Mouse (Mus musculus): ENCODE results near the gene Prelp.
"Not testable (repeated sequence)": the region's sequence is repeated elsewhere in the genome, so short reads cannot be mapped to it uniquely, and the experiment has no call there.

Prelp gene

GRCm38 (mm10) chr1:133921304-133921751 is at the start of gene Prelp:
TSS of gene Prelp (minus strand) at chr1:133921414.
- no peak for DNase-seq (ENCODE audit: extremely low spot score, low spot score)

GRCm38 (mm10) chr1:133969427-133969826 is 48.2 kb upstream of the Prelp start:
- DNase-seq (ENCODE audit: extremely low spot score, low spot score), result no peak

DNA sequence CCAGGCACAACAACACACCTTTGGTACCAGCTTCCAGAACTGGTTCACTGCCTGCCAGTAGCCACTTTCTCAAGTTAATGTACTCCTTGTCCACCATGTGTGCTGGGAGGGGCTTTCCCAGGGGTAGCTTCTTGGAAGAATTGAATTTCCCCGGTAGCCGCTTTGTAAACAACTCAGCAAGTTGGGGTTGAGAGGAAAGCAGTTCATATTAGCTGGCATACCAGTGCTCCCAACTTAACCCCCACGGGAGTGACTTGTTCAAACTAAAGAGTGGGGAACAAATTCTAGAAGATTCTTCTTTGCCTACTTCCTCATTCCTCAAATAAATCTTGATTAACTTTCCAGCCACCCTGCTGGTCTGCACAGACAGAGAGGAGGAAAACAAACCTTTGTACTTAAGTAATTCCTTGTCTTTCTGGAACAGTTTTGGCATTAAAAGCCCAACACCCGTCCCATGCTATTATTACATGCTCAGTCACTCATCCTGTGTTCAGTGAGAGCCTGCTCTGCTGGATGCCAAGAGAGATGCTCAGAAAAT is 47.6 kb upstream of the Prelp start:
- DNase-seq (ENCODE audit: extremely low spot score, low spot score), result no peak

- DNase-seq (ENCODE audit: extremely low spot score, low spot score), result no peak
Measured at GRCm38 (mm10) chr1:133967481-133968017, 46.3 kb upstream of the Prelp start.

- no peak for DNase-seq (ENCODE audit: extremely low spot score, low spot score)
Measured at GRCm38 (mm10) chr1:133966044-133966443, 44.8 kb upstream of the Prelp start.

DNA sequence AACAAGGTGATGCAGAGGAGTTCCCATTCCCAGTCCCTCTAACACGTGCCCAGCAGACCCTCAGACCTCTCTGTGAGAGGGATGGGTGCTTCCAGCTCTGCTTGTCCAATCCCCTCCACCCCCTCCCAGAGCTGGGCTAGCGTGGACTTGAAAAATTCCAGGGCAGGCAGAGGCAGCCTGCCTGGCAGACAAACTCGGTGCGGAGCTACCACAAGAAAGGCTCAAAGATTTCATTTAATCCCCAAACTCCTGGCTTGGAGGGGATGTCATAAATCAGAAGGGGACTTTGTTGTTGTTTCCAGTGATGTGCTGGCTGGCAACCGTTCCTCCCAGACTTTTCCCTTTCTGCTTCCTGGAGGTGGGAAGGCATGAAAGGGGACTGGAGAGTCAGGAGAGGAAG is 44.1 kb upstream of the Prelp start:
- DNase-seq (ENCODE audit: extremely low spot score, low spot score), result no peak

GRCm38 (mm10) chr1:133964742-133965141 is 43.5 kb upstream of the Prelp start:
- DNase-seq (ENCODE audit: extremely low spot score, low spot score), result no peak

- DNase-seq (ENCODE audit: extremely low spot score, low spot score), result not testable (repeated sequence)
Measured at GRCm38 (mm10) chr1:133963578-133963977, 42.4 kb upstream of the Prelp start.

- not testable (repeated sequence) for DNase-seq (ENCODE audit: extremely low spot score, low spot score)
Measured at GRCm38 (mm10) chr1:133963128-133963527, 41.9 kb upstream of the Prelp start.

DNA sequence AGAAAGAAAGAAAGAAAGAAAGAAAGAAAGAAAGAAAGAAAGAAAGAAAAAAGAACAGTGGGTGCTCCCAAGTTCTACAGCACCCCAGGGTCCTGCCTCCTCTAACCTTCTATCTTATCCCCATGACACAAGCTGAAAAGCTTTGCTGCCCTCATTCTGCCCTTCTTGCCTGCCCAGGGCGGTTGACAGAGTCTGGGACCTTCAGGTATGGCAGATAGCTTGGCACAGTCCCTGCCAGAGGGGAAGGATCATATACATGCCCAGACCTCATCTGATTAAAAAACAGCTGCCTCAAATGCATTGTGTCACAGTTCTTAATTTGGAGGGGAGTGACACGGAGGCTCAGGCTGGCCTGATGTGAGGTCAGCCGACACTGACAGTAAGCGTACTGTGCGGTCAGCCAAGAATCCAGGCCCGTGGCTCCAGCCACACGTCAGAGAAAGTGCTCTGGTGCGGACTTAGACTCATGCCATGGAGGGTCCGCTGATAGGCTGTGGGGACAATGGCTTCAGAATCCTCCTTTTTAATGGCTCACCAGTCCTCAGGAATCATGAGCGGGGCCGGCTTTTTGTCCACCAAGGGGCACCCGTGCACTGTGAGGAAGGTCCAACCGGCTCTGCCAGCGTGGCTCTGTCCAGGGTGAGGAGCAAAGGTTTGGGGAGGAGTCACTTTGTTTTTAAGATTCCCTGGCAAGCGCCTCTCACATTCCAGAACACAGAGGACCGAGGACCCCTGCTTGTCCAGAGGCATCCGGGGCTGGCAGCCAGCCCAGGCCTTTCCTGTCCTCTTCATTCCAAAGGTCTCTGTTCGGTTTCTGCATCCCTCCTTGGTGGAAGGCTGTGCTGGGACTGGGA is 40.3 kb upstream of the Prelp start:
- DNase-seq (ENCODE audit: extremely low spot score, low spot score), result peak; percentile 73

- no peak for DNase-seq (ENCODE audit: extremely low spot score, low spot score)
Measured at GRCm38 (mm10) chr1:133959521-133959920, 38.3 kb upstream of the Prelp start.

DNA sequence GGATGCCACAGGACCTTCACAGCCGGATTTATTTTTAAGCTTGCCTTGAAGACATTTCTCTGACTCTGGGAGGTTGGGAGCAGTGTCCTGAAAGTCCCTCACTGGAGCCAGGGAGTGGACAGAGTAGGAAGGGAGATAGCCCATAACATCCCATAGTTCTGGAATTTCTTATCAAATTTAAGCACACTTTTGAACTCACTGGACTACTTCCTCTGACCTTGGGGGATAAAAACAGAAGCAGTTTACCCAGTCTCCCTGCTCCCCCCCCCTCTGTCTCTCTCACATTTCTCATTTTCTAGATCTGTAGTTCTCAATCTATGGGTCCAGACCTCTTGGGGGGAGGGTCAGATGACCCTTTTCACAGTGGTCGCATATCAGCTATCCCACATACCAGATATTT is 32.8 kb upstream of the Prelp start:
- no peak for DNase-seq (ENCODE audit: extremely low spot score, low spot score)

GRCm38 (mm10) chr1:133953261-133953742 is 32.1 kb upstream of the Prelp start:
- DNase-seq (ENCODE audit: extremely low spot score, low spot score), result no peak

DNA sequence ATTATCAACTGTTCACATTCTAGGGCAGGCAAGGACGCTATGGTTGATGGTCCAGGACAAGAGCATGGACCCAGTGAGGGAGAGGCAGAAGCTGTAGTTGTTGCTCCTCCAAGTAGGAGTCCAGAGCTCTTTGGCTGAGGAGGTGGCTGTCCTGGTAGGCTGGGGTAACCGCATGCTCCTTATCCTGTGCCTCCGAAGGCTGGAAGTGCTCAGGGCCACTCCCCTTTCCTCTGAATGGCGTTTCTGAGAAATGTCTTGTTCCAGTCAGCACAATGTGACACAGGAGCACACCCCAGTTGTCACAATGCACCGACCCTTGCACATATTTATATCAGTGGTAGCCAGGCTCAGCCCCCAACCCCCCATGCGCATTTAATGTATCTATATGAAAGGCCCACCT is 30.4 kb upstream of the Prelp start:
- DNase-seq (ENCODE audit: extremely low spot score, low spot score), result no peak

DNA sequence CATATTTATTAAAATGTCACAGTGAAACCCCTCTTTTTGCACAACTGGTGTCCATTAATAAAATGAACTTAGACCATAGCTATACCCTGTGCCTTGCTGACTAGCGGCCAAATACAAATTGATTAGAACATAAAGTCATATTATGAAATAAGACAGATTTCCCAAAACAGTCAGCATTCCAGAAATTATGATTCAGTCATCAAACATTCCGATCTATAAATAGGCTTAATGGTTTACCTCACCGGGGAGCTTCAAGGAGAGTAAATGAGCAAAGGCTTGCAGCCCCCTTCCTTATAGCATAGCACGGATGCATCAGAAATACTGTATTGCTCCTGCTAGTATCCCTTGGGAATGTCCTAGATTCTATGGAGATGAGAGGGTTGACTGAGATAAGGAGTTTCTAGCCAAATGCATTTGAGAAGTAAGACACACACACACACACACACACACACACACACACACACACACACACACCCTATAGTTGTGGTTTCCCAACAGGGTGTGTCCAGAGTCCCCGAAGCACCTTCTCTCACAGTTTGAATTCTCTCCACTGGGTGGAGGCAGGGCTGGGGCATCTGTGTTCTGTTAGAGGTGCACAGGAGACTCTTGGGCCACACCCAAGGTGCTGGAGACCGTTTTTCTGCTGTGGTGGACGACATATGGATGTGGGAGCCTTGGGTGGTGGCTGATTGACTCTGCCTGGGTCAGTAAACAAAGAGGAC is 29.0 kb upstream of the Prelp start:
- DNase-seq (ENCODE audit: extremely low spot score, low spot score), result no peak

- DNase-seq (ENCODE audit: extremely low spot score, low spot score), result no peak
Measured at GRCm38 (mm10) chr1:133945106-133945505, 23.9 kb upstream of the Prelp start.

DNA sequence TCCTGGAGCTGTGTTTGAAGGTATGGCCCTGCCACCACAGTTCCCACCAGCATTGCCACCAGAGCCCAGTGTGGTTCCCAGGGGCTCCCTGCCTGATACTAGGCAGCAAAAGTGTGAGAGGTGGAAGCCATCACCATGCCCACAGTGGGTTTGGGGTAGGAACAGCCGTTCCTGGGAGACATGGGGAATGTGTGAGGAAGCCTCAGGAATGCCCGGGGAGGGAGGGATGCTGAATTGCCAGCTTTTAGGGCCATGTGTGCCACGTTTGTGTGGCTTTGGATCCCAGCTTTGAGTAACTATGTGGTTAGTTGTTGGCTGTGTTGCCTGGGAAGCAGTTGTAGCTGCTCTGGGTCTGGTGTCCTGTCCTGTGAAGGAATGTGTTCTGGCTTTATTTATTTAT is 20.7 kb upstream of the Prelp start:
- DNase-seq (ENCODE audit: extremely low spot score, low spot score), result no peak

- DNase-seq (ENCODE audit: extremely low spot score, low spot score), result no peak
Measured at GRCm38 (mm10) chr1:133941158-133941860, 20.1 kb upstream of the Prelp start.

GRCm38 (mm10) chr1:133940481-133941092 is 19.4 kb upstream of the Prelp start:
- no peak for DNase-seq (ENCODE audit: extremely low spot score, low spot score)

DNA sequence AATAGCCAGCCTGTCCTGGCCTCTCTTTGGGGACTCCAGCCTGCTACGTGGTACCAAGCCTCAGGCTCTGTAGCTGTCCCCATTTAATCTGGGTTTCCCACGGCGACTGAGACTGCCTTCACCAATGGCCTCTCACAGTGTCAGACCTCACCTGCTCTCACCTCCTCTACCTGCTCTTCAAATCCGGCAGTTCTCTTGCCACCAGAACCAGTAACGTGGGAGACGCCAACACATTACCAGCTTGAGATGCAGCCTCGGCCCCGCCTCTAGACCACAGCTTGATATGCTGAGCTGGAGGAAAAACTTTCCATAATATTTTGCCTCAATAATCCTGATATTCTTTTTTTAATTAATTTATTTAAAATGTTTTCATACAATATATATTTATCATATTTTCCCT is 18.5 kb upstream of the Prelp start:
- DNase-seq (ENCODE audit: extremely low spot score, low spot score), result no peak

DNA sequence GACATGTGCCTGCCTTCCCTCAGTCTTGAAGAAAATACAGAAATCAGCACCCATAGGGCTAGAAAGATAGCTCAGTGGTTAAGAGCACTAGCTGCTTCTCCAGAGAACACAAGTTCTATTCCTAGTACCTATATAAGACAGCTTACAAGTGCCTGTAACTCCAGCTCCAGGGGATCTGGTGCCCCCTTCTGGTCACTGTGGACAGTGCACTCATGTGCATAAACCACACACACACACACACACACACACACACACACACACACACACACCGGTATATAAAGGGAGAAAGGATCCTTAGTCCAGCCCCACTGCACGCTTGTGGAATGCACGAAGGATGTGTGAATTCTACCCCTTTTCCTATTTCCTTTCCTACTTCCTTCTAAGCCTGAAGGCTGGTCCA is 15.0 kb upstream of the Prelp start:
- DNase-seq (ENCODE audit: extremely low spot score, low spot score), result no peak
